Mouse (Mus musculus): ENCODE data around the gene Hmgn5.

GRCm38 (mm10) chrX:109012371-109013031 lies 703 bp downstream of the Hmgn5 start:
- TF ChIP-seq USF1 (IDR thresholded peaks at IDR 0.05; ENCODE audit: low read depth, low read length) (no peak), GABPA (IDR thresholded peaks at IDR 0.05; ENCODE audit: low read depth, low read length) (no peak), ZNF384 (IDR thresholded peaks at IDR 0.05; ENCODE audit: low read depth, low read length) (no peak), ZC3H11A (IDR thresholded peaks at IDR 0.05; ENCODE audit: low read depth, low read length) (no peak), JUND (IDR thresholded peaks at IDR 0.05; ENCODE audit: low read depth, low read length) (no peak), RAD21 (IDR thresholded peaks at IDR 0.05; ENCODE audit: low read depth, low read length) (no peak), ZKSCAN1 (IDR thresholded peaks at IDR 0.05; ENCODE audit: low read depth, low read length) (no peak), CTCF (IDR thresholded peaks at IDR 0.05 in 2 of 3, conservative IDR thresholded peaks at IDR 0.05 in 1 of 3; ENCODE audit: control insufficient read depth in 1 of 3, insufficient read depth in 1 of 3, low read depth in 2 of 3, low read length in 3 of 3, poor library complexity in 1 of 3, severe bottlenecking in 1 of 3) (peak in 2 of 3 experiments; percentile 55 to 69; a peak in 4 of 6 replicates), RCOR1 (IDR thresholded peaks at IDR 0.05; ENCODE audit: low read depth, low read length) (no peak)

Measured in MEL (cell line).